Mouse (Mus musculus) regulatory T cell (primary cell): ENCODE data around the gene Smarcd3.
"Not testable (repeated sequence)": the region's sequence is repeated elsewhere in the genome, so short reads cannot be mapped to it uniquely, and the experiment has no call there.

Experiments
- in situ Hi-C: fragments of 300-600 bp; cut with MboI, MseI; formaldehyde crosslinking; loops from one replicate; pipeline ENCODE4 v1.15.1; 2025; ENCODE audit warnings: high pct_unique_total_duplicates

Smarcd3 gene

DNA sequence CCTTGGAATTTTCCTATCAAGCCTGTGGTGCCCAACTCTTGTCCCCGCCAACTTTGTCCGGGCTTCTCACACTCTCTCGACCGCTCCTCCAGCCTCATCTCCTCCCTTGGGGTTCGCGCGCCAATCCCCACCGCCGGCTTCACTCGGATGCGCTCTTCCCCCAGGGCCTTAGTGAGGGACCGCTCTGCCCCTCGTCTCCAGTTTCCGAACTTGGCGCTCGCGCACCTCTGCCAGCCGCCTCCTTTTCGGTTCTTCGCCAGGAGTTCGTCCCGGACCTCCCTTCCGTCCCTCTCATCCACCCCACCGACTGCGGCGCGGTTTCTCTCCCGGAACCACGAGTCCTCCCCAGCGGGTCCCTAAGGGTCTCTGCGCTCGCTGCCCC lies 47.4 kb downstream of the Smarcd3 start:
- in situ Hi-C loops, result loop anchor here (25.0 kb wide), 1 partner anchor 1164 kb away; no protein-coding TSS in a partner anchor

DNA sequence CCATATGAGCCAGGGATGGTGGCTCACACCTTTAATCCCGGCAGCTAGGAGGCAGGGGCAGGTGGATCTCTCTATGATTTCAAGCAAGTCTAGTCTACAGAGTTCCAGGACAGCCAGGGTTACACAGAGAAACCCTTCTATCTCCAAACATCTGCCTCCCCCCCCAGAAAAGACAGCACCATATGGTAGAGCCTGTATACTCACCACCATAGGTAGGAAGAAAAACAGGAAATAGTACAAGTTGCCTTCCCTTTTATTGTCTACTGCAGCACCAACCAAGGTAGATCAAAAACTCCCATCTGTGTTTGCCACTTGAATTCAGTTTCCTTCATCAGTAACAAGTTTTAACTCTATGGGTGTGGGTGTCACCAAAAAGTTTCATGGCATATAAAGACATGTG lies 48.3 kb downstream of the Smarcd3 start:
- in situ Hi-C loops, result loop anchor here (25.0 kb wide), 1 partner anchor 1164 kb away; no protein-coding TSS in a partner anchor

DNA sequence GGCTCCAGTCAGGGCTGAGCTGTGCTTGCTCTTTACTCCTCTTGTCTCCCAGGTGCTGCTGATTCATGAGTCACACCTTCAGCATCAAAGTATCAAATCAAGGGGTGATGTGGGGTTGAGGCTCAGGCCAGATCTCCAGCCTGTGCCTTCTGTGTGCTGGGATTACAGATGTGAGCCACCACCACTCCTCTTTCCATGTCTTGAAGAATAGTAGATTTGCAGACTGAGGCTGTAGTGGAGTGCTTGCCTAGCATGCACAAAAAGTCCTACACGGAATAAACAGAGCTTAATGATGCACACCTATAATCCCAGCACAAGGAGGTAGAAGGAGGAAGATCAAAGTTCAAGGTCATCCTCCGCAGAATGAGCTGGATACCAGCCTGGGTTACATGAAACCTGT lies 67.5 kb downstream of the Smarcd3 start, which contains the start of gene 4931409K22Rik:
Gene 4931409K22Rik, minus strand, starts transcription at position 101 of the 400 bp plus-strand sequence.
- in situ Hi-C loops, result no loop called here

DNA sequence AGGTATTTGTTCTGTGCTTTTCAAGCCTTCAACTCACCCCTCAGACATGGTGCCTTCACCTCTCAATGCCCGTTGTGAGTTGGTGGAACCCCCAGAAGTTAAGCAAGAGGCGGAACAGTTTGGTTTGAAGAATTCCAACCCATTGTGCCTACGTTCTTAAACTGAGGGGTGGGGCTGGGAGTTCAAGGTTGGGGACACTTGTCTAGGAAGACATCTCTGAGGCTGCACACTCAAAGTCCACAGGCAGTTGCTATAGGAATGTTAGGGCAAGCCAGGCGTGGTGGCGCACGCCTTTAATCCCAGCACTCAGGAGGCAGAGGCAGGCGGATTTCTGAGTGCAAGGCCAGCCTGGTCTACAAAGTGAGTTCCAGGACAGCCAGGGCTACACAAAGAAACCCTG lies 68.9 kb downstream of the Smarcd3 start:
- in situ Hi-C loops, result not testable (repeated sequence)

DNA sequence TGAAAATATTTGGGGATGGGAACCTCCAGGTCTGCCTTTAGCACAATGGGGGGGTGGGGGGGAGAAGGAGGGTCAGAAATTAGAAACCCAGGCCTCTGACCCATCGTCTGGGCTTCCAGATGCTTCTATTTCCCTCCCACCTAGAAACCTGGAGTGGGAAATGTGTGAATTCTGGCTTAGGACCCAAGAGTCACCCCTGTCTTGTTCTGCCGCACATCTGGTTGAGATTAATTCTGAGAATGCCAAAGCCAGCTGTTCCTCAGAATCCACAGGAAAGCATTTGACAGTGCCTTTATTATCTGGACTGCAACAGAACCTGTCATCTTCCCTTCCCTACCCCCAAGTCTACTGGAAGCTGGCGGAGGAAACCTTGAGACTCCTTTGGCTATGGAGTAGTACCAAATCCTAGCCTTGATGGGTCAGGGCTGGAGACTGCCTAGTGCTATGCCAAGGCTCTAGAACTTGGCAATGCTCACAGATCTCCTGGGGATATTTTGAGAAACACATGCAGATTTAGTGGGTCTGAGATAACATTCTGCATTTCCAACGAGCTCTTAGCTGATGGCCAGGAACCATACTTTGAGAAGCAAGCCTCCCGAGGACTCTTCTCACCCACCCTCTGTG lies 70.5 kb downstream of the Smarcd3 start:
- in situ Hi-C loops, result no loop called here

DNA sequence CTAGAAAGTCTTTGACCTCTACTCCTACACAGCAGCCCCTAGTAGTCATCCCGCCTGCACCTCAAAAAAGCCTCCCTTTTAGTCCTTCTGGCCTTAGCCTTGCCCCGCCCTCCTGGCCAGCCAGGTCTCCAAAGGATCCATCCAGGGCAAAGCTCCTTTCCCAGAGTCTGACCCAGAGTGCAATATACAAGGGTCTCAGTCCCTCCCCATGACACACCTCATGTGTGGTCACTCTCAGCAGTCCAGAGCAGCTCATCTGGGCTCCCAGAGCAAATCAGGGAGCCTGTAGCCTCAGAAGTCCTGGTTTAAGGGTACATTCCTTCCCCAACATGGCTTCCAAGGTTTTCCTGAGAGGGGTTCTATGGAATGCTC lies 72.9 kb downstream of the Smarcd3 start:
- in situ Hi-C loops, result no loop called here

DNA sequence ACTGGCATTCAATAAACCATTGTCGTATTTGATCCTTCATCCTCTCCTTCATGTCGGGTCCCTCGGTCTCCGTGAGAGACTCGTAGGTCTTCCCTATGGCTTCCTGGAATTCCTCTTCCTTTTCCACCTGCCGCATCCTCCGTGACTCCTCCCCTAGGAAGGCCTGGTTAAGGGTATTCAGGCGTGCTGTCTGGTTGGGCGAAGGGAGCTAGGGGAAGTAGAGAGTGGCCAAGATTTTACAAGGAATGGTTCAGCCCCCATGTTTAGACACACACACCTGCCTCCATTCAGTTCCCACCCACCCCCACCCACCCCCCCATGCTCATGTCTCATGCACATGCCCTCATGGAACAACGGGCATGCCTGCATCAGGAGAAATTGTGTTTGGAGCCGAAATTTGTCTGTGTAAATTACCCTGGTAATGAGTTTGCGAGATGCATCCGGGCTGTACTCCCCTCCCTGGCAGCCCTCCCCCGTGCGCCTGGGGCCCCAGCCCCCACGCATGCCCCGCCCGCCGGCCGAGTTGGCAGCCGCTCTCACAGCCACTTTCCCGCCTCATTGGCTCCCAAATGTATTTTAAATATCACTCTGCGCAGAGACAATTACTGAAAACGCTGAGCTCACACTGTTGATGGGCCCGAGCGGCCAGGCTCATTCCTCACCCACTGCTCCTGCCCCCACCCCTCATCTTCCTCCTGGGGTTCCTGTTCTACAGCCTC lies 73.5 kb downstream of the Smarcd3 start:
- in situ Hi-C loops, result no loop called here

DNA sequence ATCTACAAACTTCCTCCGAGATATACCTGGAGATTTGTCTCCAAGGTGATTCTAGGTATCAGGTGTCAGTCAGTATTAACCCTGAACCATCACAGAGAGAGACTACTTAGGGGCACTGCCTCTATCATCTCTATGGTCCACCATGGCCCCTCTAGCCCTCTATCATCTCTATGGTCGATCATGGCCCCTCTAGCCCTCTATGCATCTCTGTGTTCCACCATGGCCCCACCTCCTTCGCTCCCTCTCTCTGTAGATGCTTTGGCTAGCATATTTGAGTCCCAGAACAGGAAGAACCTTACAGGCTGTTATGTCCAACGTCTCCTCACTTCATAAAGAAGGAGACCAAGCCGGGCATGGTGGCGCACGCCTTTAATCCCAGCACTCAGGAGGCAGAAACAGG lies 81.6 kb downstream of the Smarcd3 start:
- in situ Hi-C loops, result no loop called here

DNA sequence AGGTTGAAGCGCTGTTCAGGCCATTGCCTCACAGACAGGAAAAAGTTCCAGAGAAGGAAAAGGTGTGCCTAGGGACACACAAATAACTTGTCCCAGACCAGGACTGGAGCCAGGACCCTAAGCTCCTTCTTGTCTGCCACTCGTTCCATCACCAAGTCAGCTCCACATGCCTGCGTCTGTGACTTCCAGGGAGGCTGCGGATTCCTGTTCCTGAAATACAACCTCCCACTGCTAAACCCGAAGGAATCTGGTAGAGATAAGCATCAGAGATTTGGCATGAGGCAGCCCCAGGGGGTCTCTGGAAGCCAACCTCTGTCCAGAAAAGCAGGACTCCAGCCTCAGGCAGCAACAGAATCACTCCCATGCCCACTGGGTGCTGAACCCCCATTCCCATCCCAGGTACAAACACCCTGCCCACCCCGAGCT lies 83.1 kb downstream of the Smarcd3 start:
- in situ Hi-C loops, result no loop called here
